Mouse (Mus musculus) liver, embryonic 15.5 days (tissue): ENCODE results near the gene Cfdp1. TPM values are rescaled to one million over a fixed set of nuclear protein-coding genes. Genes with fewer than 3 reads are reported as not detected.

Experiments
- ATAC-seq: fragments of 200-750 bp; cut with Nextera tagmentation; 2 replicates; pipeline ENCODE4 v1.8.0; 2017; ENCODE audit warnings: moderate number of reproducible peaks, mild to moderate bottlenecking, moderate library complexity; ENCODE audit not compliant: insufficient read depth
- H3K27ac ChIP-seq: fragments of 300-500 bp; sonication (generic); replicated peaks from 2 replicates; pipeline ENCODE4 v1.5.1; 2015; ENCODE audit warnings: mild to moderate bottlenecking, inconsistent platforms
- H3K27me3 ChIP-seq: fragments of 300-500 bp; sonication (generic); 2 replicates; pipeline ENCODE4 v1.6.1; 2015; ENCODE audit warnings: mild to moderate bottlenecking, inconsistent platforms
- H3K36me3 ChIP-seq: fragments of 300-500 bp; sonication (generic); replicated peaks from 2 replicates; pipeline ENCODE4 v1.6.1; 2015; ENCODE audit warnings: moderate library complexity, mild to moderate bottlenecking, inconsistent platforms
- H3K4me1 ChIP-seq: fragments of 300-500 bp; sonication (generic); replicated peaks from 2 replicates; pipeline ENCODE4 v1.6.1; 2015; ENCODE audit warnings: inconsistent platforms
- H3K4me2 ChIP-seq: fragments of 300-500 bp; sonication (generic); 2 replicates; pipeline ENCODE4 v1.6.1; 2015; ENCODE audit warnings: moderate library complexity, mild to moderate bottlenecking, inconsistent platforms
- H3K4me3 ChIP-seq: fragments of 300-500 bp; sonication (generic); replicated peaks from 2 replicates; pipeline ENCODE4 v1.5.1; 2015; ENCODE audit warnings: mild to moderate bottlenecking, inconsistent platforms
- H3K9ac ChIP-seq: fragments of 300-500 bp; sonication (generic); 2 replicates; pipeline ENCODE4 v1.6.1; 2015; ENCODE audit warnings: moderate library complexity, mild to moderate bottlenecking, inconsistent platforms
- H3K9me3 ChIP-seq: fragments of 300-500 bp; sonication (generic); replicated peaks from 2 replicates; pipeline ENCODE4 v1.6.1; 2016; ENCODE audit warnings: inconsistent platforms
- whole genome bisulfite sequencing: fragments of 180-500 bp; shearing (Covaris S2); methylation state at CpG from one replicate; pipeline ENCODE4 v1.1.7; 2015; ENCODE audit warnings: mixed read lengths; ENCODE audit not compliant: insufficient replicate concordance; 5-methylcytosine and 5-hydroxymethylcytosine counted together
- polyA plus RNA-seq: library from polyadenylated mRNA; unstranded; fragments of >200 nt; fragmentation: Nextera tagmentation; extraction: Ambion mirVana; gene quantifications from 2 replicates; pipeline ENCODE4 v1.2.1, GENCODE M21; 2015

Cfdp1 gene
- 64.2 and 72.5 TPM in 2 replicates for polyA plus RNA-seq

DNA sequence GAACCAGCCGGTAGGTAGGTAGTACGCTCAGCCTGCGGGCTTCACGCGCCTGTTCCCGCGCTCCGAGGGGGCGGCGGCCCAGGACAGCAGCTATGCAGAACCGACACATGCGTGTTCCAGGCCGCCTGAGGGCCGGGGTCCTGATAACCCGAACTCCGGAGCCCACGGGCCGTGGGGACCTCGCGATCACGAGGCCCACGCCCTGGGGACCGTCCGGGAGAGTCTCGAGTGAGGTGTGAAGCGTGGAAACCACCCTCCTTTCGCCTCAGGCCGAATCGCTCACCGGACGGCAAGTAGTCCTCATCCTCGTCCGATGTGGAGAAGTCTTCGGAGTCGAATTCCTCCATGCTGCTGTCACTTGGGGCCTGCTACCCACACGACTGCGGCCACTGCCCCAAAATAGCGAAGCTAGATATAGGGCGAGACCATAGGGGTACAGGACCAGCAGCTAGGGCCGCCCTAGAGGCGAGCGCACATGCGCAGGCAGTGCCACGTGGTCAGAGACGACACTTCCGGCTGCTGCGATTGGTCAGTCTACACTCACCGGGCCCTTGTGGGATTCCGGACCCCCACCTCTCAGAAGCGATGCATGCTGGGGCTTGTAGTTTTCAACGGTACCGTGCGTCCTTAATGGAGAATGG lies at the start of gene Cfdp1:
Gene Cfdp1, minus strand, starts transcription at position 431 of the 641 bp plus-strand sequence.
- H3K4me2 ChIP-seq: peak within 1 kb of the TSS; percentile 93
- WGBS: under 1% methylated on average over 53 of the region's 53 CpGs
- peak within 1 kb of the TSS; percentile 7 for H3K27ac ChIP-seq
- H3K27me3 ChIP-seq: no peaks in the 10 kb centered on the region
- peak within 1 kb of the TSS; percentile 72 for H3K9ac ChIP-seq
- peak within 1 kb of the TSS; percentile 75 for H3K4me3 ChIP-seq
- H3K36me3 ChIP-seq: no peaks in the 10 kb centered on the region
- no peaks in the 10 kb centered on the region for H3K9me3 ChIP-seq
- H3K4me1 ChIP-seq: peaks cover 43% of the 10 kb centered on the region
- peak; percentile 100 for ATAC-seq

DNA sequence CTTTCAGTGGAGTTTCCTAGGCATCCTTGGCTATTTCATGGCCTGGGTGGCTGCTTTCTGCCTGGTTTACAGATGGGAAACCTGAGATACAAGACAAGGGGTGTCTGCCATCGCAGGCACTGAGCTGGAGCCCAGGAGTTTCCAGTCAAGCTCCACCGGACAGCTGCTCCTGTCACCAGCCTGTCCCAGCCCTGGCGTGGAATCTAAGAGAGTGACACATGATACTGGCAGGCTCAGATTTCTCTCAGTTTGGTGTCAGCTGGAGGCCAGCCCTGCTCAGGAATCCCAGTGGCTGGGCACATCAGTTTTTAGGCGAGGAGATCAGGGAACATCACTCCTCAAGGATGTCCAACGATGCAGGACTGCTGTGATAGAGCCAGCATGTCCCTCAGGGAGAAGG lies 48.0 kb upstream of the Cfdp1 start:
- Histone ChIP-seq H3K27ac (no peak overlapping the region), H3K4me2 (no peak overlapping the region), H3K27me3 (peaks cover 14% of the 10 kb centered on the region), H3K36me3 (no peaks in the 10 kb centered on the region), H3K4me3 (no peak overlapping the region), H3K9ac (no peak overlapping the region), H3K4me1 (no peaks in the 10 kb centered on the region), H3K9me3 (no peaks in the 10 kb centered on the region)
- 53% methylated on average over 5 of the region's 5 CpGs for WGBS
- ATAC-seq: no peak

DNA sequence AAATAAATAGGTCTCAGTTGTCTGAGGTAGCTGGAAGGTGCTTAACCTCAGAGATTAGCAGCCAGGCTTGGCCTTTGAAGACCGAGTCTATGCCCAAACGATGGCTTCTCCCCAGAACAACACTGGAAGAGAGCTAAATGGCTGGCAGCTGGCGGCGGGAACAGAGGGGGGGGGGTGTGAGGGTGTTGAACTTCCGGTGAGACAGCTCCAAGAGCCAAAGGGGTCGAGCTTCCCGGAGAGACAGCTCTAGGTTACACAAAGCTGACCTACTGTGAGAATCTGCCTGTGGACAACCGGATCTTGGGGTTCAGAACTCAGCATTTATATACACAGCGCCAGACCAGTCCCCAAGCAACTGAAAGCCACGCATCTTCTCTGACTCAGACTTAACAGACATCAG lies 44.5 kb upstream of the Cfdp1 start:
- no peak for ATAC-seq
- H3K27me3 ChIP-seq: peaks cover 4% of the 10 kb centered on the region; the same call in 1 of the 2 replicates
- H3K4me3 ChIP-seq: no peak overlapping the region
- 39% methylated on average over 10 of the region's 10 CpGs for WGBS
- no peak overlapping the region for H3K9ac ChIP-seq
- H3K36me3 ChIP-seq: no peaks in the 10 kb centered on the region
- no peaks in the 10 kb centered on the region for H3K9me3 ChIP-seq
- no peak overlapping the region for H3K27ac ChIP-seq
- H3K4me1 ChIP-seq: no peaks in the 10 kb centered on the region
- H3K4me2 ChIP-seq: no peak overlapping the region

DNA sequence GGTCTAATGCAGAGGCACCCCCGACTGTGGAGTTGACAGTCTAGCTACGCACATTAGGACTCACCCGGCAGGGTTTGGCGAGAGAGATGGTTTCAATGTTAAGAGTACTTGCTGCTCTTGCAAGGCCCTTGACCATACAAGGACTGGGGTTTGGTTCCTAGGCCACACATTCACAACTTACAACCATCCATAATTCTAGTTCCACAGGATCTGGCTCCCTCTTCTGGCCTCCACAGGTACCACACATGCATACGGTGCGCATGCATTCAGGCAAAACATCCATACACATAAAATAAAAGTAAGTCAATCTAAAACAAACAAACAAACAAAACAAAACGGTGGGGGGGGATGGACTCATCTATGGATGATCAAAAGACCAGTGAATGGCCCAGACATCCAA lies 40.9 kb upstream of the Cfdp1 start:
- no peak overlapping the region for H3K27ac ChIP-seq
- H3K4me1 ChIP-seq: 0 out of 2 replicates have a peak, but pooled peaks cover 5% of the 10 kb centered on the region
- H3K27me3 ChIP-seq: peaks cover 31% of the 10 kb centered on the region
- H3K36me3 ChIP-seq: no peaks in the 10 kb centered on the region
- no peak overlapping the region for H3K9ac ChIP-seq
- H3K4me3 ChIP-seq: no peak overlapping the region
- no peak overlapping the region for H3K4me2 ChIP-seq
- H3K9me3 ChIP-seq: no peaks in the 10 kb centered on the region
- WGBS: 77% methylated on average over 7 of the region's 7 CpGs
- ATAC-seq: no peak

DNA sequence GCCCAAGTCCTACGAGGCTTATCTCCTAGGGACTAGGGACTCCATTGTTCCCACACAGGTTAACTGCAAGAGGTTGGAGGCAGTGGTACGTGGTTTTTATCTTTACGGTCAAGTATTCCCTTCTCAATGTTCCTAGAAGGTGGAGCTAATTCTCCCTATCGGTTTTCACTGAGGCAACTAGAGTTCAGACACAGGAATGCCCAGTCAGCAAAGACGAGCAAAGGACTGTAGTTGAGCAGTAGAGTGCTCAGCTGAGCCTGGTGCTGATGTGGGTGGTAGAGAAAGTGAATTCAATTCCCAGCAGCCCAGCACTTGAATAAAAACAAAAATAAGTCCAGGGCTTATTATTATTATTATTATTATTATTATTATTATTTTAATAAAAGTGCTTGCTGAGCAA lies 38.5 kb upstream of the Cfdp1 start:
- Histone ChIP-seq H3K4me3 (no peak overlapping the region), H3K9me3 (no peaks in the 10 kb centered on the region), H3K4me2 (no peak overlapping the region), H3K36me3 (no peaks in the 10 kb centered on the region), H3K27me3 (peaks cover 51% of the 10 kb centered on the region), H3K9ac (no peak overlapping the region), H3K4me1 (peaks cover 15% of the 10 kb centered on the region), H3K27ac (no peak overlapping the region)
- no peak for ATAC-seq
- WGBS: 33% methylated on average over 5 of the region's 5 CpGs

DNA sequence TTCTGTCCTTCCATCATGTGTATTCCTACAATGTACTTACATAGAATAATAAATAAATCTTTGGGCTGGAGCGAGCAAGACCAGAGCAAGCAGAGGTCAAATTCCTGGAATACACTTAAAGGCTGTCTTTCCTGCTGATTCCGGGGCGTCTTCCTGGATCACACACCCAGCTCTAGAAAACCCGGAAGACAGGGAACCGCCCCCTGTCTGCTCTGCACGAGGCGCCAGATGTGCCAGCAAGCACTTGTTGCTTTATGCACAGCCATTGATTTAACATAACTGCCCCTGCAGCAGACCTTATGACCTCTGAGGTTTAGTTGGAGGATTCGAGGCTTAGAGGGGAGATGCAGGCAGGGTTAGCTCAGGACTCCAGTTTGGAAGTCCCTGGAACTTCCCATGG lies 37.9 kb upstream of the Cfdp1 start:
- Histone ChIP-seq H3K9me3 (no peaks in the 10 kb centered on the region), H3K27me3 (peaks cover 51% of the 10 kb centered on the region), H3K9ac (no peak overlapping the region), H3K27ac (no peak overlapping the region), H3K4me1 (peaks cover 17% of the 10 kb centered on the region), H3K36me3 (no peaks in the 10 kb centered on the region), H3K4me2 (no peak overlapping the region), H3K4me3 (no peak overlapping the region)
- no peak for ATAC-seq
- 15% methylated on average over 8 of the region's 8 CpGs for WGBS

DNA sequence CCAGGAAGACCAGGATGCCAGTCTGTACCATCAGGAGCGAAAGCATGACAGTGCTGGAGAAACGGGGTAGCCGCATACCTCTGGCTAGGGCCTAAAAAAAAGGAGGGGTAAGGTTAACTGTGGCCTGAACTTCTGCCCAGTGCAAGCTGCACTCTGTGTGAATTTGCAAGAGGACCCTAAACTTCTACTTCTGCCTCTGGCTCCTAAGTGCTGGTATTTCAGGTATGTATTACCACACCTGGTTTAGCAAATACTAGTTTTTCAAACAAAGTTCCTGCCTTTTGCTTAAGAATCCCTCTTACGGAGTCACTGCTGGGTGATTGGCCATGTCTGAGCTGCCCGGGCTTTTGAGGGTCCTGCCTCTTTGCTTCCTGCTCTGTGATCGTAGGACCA lies 36.8 kb upstream of the Cfdp1 start:
- no peak overlapping the region for H3K9ac ChIP-seq
- no peak for ATAC-seq
- H3K4me3 ChIP-seq: no peak overlapping the region
- H3K4me1 ChIP-seq: peaks cover 24% of the 10 kb centered on the region
- no peaks in the 10 kb centered on the region for H3K9me3 ChIP-seq
- H3K4me2 ChIP-seq: no peak overlapping the region
- no peaks in the 10 kb centered on the region for H3K36me3 ChIP-seq
- H3K27me3 ChIP-seq: peaks cover 51% of the 10 kb centered on the region
- 48% methylated on average over 6 of the region's 6 CpGs for WGBS
- H3K27ac ChIP-seq: no peak overlapping the region

DNA sequence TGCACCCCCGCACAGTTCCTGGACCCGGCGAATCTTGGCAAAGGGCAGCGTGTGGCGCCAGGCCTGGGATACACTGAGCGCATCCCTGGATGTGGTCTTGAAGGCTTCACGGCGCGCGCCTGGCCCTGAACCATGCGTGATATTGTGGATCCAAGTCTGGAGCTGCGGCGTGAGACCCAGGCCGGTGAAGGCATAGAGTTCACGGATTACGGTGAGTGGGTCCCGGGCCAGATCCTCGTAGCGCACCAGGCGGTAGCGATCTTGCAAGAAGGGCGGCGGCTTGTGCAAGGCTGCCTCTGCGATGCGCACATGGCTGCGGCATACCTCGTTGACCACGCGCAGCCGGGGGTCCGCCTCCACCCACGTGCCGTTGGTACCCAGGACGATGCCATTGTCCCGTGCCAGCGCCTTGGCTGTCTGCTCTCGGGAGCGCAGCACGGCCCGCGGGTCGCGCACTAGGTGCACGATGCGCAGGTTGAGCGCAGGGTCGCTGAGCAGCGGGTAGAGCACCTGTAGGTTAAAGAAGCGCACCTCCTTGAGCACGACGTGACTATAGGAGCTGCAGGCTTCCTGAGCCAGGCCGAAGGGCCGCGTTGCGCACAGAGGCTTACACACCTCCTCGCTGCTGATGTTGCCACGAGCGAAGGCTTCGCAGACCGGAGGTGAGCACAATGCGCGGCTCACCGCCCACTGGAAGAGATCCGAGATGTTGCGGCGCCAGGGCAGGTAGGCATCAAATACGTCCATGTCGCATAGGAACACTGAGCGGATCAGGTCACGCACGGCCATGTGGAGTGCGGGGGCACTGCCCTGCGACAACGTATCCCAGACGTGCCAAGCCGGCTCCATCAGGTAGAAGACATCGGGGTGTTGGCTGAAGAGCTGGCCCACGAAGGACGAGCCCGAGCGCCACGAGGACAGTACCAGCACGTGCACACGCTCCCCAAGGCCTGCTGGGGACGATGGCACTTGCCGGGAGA lies 36.1 kb upstream of the Cfdp1 start:
- Histone ChIP-seq H3K4me2 (no peak overlapping the region), H3K36me3 (no peaks in the 10 kb centered on the region), H3K9me3 (no peaks in the 10 kb centered on the region), H3K4me3 (no peak overlapping the region), H3K9ac (no peak overlapping the region), H3K4me1 (peaks cover 24% of the 10 kb centered on the region), H3K27me3 (peaks cover 51% of the 10 kb centered on the region), H3K27ac (no peak overlapping the region)
- ATAC-seq: no peak
- 13% methylated on average over 86 of the region's 86 CpGs for WGBS

DNA sequence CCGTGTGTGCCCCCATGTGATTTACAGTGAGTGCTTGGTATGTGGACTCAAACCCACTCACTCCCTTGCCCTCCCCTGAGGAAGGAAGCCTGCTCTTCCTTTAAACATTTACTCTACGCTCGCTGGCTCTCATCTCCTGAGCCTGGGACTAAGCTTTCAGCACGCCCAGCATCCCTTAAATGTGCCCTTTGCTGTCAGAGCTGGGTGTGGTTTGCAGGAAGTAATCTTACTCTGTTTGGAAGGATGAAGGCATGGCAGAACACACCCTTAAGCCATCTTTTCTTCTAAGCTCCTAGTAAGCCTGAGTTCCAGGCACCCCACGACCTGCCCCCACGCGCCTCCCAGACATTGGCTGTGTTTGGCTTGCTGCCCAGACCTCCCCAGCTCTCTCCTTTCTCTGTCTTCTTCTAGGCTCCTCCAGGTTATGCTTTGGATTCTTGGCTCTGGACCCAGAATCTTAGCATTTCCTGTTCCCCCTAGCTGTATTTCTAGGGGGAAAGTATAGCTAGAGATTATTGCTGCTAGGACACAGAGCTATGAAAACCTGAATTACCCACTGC lies 34.1 kb upstream of the Cfdp1 start:
- no peak overlapping the region for H3K27ac ChIP-seq
- no peak overlapping the region for H3K4me3 ChIP-seq
- no peaks in the 10 kb centered on the region for H3K9me3 ChIP-seq
- no peak overlapping the region for H3K9ac ChIP-seq
- H3K4me1 ChIP-seq: peaks cover 24% of the 10 kb centered on the region
- no peaks in the 10 kb centered on the region for H3K36me3 ChIP-seq
- H3K4me2 ChIP-seq: no peak overlapping the region
- peaks cover 51% of the 10 kb centered on the region for H3K27me3 ChIP-seq
- no peak for ATAC-seq
- 48% methylated on average over 7 of the region's 7 CpGs for WGBS

DNA sequence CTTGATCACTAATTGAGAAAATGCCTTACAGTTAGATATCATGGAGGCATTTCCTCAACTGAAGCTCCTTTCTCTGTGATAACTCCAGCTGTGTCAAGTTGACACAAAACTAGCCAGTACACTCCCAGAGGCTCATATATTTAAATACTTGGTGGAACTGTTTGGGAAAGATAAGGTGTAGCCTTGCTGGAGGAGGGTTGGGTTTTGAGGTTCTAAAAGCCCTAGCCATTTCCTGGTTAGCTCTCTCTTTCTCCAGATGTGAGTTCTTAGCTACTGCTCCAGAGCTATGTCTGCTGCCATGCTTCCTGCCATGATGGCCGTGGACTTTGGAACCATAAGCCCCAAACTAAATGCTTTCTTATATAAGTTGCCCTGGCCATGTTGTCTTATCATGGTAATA lies 33.4 kb upstream of the Cfdp1 start:
- Histone ChIP-seq H3K9ac (no peak overlapping the region), H3K9me3 (no peaks in the 10 kb centered on the region), H3K27ac (no peak overlapping the region), H3K27me3 (peaks cover 45% of the 10 kb centered on the region), H3K36me3 (no peaks in the 10 kb centered on the region), H3K4me2 (no peak overlapping the region), H3K4me3 (no peak overlapping the region), H3K4me1 (peaks cover 24% of the 10 kb centered on the region)
- WGBS: 35% methylated on average over 1 of the region's 1 CpGs
- peak; percentile 61; the same call in 1 of the 2 replicates for ATAC-seq

DNA sequence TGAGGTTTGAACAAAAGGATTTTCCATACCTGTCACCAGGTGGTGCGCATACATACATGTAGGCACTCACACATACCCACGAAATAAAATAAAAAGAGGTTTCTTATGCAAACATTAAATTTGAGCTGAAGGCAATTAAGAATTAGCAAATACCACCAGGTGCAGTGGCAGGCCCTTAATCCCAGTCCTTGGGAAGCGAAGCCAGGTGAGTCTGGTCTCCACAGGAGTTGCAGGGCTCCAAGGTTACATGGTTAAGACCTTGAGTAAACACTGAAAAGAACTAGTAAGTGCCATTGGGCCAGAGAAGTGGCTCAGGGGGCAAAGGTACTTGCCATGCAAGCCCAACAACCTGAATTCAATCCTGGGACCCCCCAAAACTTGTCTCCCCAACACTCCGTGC lies 29.5 kb upstream of the Cfdp1 start:
- no peak overlapping the region for H3K9ac ChIP-seq
- H3K4me3 ChIP-seq: no peak overlapping the region
- peaks cover 18% of the 10 kb centered on the region for H3K4me1 ChIP-seq
- H3K27me3 ChIP-seq: peaks cover 8% of the 10 kb centered on the region
- 63% methylated on average over 4 of the region's 4 CpGs for WGBS
- no peak overlapping the region for H3K27ac ChIP-seq
- no peak overlapping the region for H3K4me2 ChIP-seq
- H3K36me3 ChIP-seq: no peaks in the 10 kb centered on the region
- H3K9me3 ChIP-seq: no peaks in the 10 kb centered on the region
- ATAC-seq: no peak
